Mouse (Mus musculus) olfactory bulb, adult 2 months (tissue): ENCODE data around the gene Asb4. TPM values are rescaled to one million over a fixed set of nuclear protein-coding genes. Genes with fewer than 3 reads are reported as not detected.

Experiments used
- H3K27ac ChIP-seq: fragments of 200-500 bp; 2 replicates; pipeline ENCODE4 v1.5.1; 2012; ENCODE audit warnings: low read depth, low read length; ENCODE audit not compliant: insufficient read depth
- H3K4me1 ChIP-seq: fragments of 200-500 bp; 2 replicates; pipeline ENCODE4 v1.6.1; 2012; ENCODE audit warnings: low read length; ENCODE audit not compliant: control insufficient read depth, insufficient read depth
- H3K4me3 ChIP-seq: fragments of 200-500 bp; 2 replicates; pipeline ENCODE4 v1.5.1; 2012; ENCODE audit warnings: mild to moderate bottlenecking, low read depth, low read length, moderate library complexity; ENCODE audit not compliant: insufficient read depth
- CTCF ChIP-seq: fragments of 200-500 bp; IDR thresholded peaks from 2 replicates; pipeline ENCODE4 v1.5.1; 2012; ENCODE audit warnings: low read depth, mild to moderate bottlenecking, low read length, moderate library complexity; ENCODE audit not compliant: insufficient read depth
- POLR2A ChIP-seq: fragments of 200-500 bp; IDR thresholded peaks from 2 replicates; pipeline ENCODE4 v1.6.1; 2012; ENCODE audit warnings: mild to moderate bottlenecking, low read depth, low read length, moderate library complexity; ENCODE audit not compliant: insufficient read depth
- WGBS: fragments of 180-500 bp; shearing (Covaris S2); methylation state at CpG from one replicate; pipeline ENCODE4 v1.1.7; 2018; 5-methylcytosine and 5-hydroxymethylcytosine counted together
- polyA plus RNA-seq: library from polyadenylated mRNA; stranded (reverse); fragments of >200 nt; gene quantifications from 2 replicates; pipeline ENCODE4 v1.2.4, GENCODE M21; 2012; ENCODE audit warnings: low replicate concordance; ENCODE audit not compliant: missing spikeins, insufficient read depth, insufficient read length

The Asb4 gene
- polyA plus RNA-seq, 1 experiment = not detected

DNA sequence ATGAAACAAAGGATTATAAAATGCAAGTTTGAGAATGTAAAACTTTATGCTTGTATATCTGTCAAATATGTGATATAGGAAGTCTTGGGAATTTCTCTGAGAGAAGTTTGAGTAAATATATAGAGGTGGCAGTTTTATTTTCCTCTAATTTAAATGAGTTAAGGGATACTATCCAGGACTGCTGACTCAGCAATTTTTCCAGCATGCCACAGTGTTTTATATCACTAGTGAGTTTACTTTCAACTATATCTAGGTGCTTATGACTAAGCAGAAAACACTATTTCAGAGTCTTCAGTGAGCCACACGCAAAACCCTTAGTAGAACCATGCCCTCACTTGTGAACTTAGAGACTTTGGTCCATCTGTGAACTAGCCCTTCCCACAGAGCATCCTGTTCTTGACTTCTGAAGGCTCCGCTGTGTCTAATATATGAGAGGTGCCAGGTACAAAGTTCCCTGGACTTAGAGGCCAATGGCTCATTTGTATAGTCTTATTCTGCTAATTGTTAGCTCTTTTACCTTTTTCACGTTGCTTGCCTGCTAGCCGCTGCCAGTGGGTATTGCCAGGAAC is 46.9 kb downstream of the Asb4 start:
- TF ChIP-seq POLR2A = no peak
- no peak for TF ChIP-seq CTCF
- H3K4me3 ChIP-seq = no peak overlapping the region
- WGBS = 95% methylated on average over 4 of the region's 4 CpGs
- H3K4me1 ChIP-seq = no peaks in the 10 kb centered on the region
- H3K27ac ChIP-seq = no peak overlapping the region

DNA sequence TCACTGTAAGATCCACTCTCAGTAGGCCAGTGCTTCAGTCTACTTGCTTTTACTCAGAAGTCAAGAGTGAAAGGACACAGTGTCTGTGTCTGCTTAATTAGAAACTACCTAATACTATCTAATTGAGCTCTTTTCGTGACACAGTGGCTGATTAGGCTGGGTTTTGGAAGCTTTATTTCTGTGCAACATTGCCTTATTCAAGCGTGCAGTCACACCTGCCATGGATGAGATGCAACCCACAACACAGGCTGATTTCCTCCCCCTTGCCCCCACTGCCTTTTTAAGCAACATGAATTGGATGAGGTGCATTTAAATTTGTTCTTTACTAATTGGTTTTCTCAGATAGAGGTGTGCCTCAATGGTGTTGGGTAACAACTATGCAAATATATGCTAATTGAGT is 50.7 kb downstream of the Asb4 start:
- WGBS = 58% methylated on average over 2 of the region's 2 CpGs

DNA sequence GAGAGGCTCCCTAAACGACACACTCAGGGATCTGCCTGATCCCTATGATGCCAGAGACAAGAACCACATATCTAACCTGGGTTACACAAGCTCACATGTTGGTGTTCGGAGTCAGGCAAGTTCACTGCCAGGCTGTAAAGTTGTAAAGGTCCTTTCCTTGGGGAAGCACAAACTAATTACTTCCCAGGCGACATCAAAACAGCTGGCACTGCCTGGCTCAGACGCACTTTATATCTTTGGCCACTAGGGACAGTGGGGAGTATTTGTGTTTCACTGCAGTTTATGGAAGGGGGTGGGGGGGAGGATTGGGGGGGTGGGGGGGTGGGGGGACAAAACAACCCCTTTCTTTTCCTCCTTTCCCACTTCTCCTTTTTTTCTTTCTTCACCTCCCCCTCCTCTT is 54.6 kb downstream of the Asb4 start:
- H3K4me1 ChIP-seq = no peaks in the 10 kb centered on the region
- 57% methylated on average over 4 of the region's 4 CpGs for WGBS
- TF ChIP-seq CTCF (no peak), POLR2A (no peak)
- H3K27ac ChIP-seq = no peak overlapping the region
- no peak overlapping the region for H3K4me3 ChIP-seq

More for the DNA sequence above, 50.7 kb downstream of the Asb4 start:
- Histone ChIP-seq H3K4me1 (no peaks in the 10 kb centered on the region), H3K4me3 (no peak overlapping the region), H3K27ac (no peak overlapping the region)
- no peak for TF ChIP-seq CTCF
- no peak for TF ChIP-seq POLR2A

DNA sequence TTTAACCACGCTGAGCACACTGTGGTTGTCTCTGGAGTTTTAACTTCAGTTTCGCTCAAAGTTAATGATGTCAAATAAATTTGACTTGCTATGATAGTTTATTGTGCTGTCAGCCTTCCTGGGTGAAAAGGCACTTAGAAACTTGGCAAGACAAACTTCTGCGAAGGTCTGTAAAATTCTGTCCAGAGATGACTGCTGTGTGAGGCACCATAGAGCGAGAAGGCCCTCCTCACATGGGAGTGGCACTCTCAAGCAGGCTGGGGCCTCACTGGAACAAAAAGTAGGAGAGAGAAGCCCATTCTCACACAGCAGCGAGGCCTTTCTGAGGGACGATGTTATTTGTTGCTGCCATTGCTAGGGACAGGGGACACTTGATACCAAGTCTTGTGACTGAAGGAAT is 58.0 kb downstream of the Asb4 start:
- WGBS = 97% methylated on average over 6 of the region's 6 CpGs
- Histone ChIP-seq H3K27ac (no peak overlapping the region), H3K4me1 (0 out of 2 replicates have a peak, but pooled peaks cover 2% of the 10 kb centered on the region), H3K4me3 (no peak overlapping the region)
- TF ChIP-seq CTCF (no peak), POLR2A (no peak)

DNA sequence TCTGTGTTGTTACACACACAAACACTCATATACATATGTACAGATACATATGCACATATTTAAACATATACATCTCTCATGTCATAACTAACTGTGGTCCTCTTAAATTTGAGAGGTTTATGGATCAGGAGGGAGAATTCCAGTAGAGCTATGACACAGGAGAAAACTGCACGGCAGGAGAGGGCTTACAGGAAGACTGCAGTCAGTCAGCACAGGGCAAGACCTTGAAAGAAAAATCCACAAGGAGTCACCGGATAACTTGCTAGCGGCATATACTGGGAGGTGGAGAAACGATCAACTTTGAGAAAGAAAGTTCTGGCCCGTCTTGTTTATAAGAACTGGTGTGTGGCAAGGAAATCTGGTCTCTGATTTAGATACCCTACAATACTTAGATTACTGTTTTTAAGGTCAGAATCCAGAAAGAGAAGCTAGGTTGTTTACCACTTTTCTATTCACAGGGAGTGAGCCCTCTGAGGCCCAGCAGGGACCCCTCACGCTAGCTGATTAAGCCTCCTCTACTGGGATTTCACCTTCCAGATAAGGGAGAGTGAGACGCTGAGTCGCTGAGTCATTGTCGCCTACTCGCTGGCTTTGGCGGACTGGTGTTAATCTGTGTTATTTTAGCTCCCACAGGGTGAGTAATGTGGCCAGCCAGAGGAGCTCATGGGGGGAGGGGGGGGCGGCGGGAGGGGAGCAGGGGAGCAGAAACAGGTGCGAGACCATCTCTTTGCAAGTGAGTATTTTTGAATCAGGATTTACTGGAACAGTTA is 59.3 kb downstream of the Asb4 start:
- 10% methylated on average over 14 of the region's 14 CpGs for WGBS

DNA sequence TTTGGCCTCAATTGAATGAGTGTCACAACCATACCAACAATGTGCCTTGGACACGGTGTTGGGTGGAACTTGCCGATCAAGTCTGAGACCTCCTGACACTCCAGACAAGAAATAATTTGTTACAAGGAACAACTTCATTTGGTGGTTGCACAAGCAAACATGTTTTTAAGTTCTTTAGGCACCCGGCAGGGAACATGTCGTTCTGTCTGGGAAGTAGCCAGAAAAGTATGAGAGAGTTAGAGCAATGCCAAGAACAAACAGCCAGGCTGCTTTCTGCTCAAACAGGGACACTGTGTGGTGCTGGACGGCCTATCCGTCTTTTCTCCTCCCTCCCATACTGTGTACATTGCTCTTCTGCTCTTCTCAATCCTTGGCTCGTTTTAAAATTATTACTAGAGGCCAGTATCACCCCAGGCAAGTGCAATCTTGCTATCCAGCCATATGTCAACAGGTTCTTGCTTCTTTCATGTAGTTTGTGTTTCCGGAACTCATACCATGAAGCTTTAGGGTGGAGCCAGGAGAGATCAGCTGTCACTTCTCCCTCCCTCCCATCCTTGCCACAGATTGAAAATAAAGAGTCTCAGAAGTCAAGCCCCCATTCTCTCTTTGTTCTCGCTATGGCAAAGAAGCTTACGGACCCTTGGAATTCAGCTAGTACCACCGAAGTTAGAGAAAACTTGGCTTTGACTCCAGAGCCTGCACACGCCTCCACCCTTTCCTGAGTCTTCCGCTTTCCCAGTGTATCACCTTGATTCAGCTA is 60.1 kb downstream of the Asb4 start:
- WGBS = 30% methylated on average over 13 of the region's 13 CpGs
- H3K4me1 ChIP-seq = 0 out of 2 replicates have a peak, but pooled peaks cover 2% of the 10 kb centered on the region
- no peak overlapping the region for H3K4me3 ChIP-seq
- no peak for TF ChIP-seq POLR2A
- TF ChIP-seq CTCF = no peak
- no peak overlapping the region for H3K27ac ChIP-seq

More for the DNA sequence above, 59.3 kb downstream of the Asb4 start:
- TF ChIP-seq POLR2A (no peak), CTCF (no peak)
- H3K4me3 ChIP-seq = no peak overlapping the region
- H3K4me1 ChIP-seq = 0 out of 2 replicates have a peak, but pooled peaks cover 2% of the 10 kb centered on the region
- 0 out of 2 replicates have a peak overlapping the region, but pooled peaks have one; percentile 4 for H3K27ac ChIP-seq

DNA sequence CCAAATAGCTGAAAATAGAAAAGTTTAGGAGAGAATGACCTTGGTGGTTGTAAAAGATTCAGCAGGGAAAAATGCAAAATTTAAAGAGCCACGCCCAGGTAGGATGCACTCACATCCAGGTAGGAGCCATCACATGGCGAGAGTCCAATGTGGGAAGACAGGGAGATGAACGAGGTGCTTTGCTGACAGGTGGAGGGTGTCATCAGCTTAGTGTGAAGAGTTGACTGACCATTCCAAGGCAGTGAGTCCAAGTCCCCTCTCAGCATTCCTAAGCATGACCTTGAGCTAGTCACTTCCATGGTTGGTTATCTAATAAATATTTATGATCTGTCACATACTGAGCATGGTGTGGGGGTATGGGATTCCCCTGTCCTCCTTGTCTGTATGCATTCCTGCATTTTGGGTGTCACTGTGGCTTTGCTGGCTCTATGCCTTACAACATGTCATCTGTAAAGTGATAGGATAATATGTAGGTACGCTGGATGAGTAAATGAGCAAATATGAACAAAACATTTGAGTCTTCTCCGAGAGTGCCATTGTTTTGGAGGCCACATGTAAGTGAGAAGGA is 61.2 kb downstream of the Asb4 start:
- no peak overlapping the region for H3K27ac ChIP-seq
- H3K4me3 ChIP-seq = no peak overlapping the region
- whole genome bisulfite sequencing = 94% methylated on average over 5 of the region's 5 CpGs
- H3K4me1 ChIP-seq = 0 out of 2 replicates have a peak, but pooled peaks cover 2% of the 10 kb centered on the region
- TF ChIP-seq POLR2A = no peak

DNA sequence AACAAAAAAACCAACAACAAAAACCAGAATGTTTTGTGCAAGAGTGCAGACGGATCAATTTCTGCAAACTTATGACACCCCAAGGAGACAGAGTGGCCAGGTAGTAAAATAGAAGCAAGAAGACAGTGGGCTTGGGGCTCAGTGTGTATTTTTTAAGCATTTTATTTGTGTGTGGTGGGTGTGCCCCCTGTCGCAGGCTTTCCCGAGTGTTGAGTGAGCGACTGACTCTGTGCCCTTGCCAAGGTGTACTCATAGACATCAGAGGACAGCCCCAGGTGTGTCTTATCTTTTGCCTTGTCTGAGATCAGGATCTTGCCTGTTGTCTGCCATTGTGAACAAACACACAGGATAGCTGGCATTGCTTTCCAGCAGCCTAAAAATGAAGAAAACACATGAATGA is 63.8 kb downstream of the Asb4 start:
- no peak overlapping the region for H3K4me3 ChIP-seq
- TF ChIP-seq CTCF (no peak), POLR2A (no peak)
- H3K4me1 ChIP-seq = 0 out of 2 replicates have a peak, but pooled peaks cover 2% of the 10 kb centered on the region
- 86% methylated on average over 4 of the region's 4 CpGs for WGBS
- H3K27ac ChIP-seq = no peak overlapping the region
